Comparison of ENCODE assay signal across 12 mouse cellular contexts in the genomic region with DNA sequence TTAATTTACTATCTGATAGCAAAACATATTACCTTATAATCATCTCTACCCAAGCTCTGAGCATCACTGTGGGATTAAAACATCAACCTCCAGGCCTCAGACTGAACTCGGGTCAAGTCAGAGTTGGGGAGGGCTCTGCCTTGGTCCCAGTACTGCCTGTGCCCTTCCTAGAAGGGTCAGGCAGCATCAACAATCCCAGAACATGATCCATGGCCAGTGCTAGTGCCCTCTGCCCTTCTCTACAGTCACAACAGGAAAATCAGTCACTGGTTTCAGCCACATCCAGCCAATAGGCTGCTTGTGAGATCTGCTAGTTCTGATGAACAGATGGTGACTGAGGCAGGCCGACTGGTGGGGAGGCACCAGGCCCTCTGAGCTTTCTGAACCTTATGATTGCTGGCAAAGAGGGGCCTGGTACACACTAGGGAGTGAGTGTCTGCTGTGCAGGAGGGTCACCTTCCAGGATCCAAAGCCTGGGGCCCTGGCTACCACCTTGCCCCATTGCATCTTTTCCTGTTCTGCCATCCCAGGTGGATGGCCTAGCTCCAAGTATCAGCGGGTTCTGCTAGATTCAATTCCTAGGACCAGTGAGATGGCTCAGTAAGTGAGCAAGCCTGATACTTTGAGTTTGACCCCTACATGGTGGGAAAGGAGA.
DNase-seq lines count a peak whose midpoint lies in the region; ATAC-seq and TF ChIP-seq lines count a peak whose summit lies in the region.
"Had no signal": no experiment of that assay in that cellular context is flagged by ENCODE, and none has a peak within 500 bp of the region (broad histone marks: within the 10 kb centered on the region; RNA-seq: fewer than 3 reads in every experiment).

No protein-coding gene starts in this region.

- H3K36me3 ChIP-seq in midbrain, postnatal 0 days (ENCODE audit: insufficient read depth, low read length) = no peaks in the 10 kb centered on the region
- H3K36me3 ChIP-seq in midbrain, embryonic 10.5 days = no peaks in the 10 kb centered on the region
- H3K36me3 ChIP-seq: midbrain, embryonic 12.5 days had no signal

- H3K4me1 ChIP-seq in midbrain, postnatal 0 days (ENCODE audit: insufficient read depth, low read length) = no peaks in the 10 kb centered on the region
- H3K4me1 ChIP-seq in midbrain, embryonic 10.5 days = 0 out of 2 replicates have a peak, but pooled peaks cover 6% of the 10 kb centered on the region
- H3K4me1 ChIP-seq: midbrain, embryonic 12.5 days had no signal

- H3K4me2 ChIP-seq in midbrain, postnatal 0 days (ENCODE audit: low read depth, low read length, poor library complexity, severe bottlenecking) = no peak overlapping the region
- H3K4me2 ChIP-seq: liver, embryonic 11.5 days; midbrain, embryonic 12.5 days had no signal

- 71% methylated on average over 3 of the region's 3 CpGs for WGBS in midbrain, postnatal 0 days
- 79% methylated on average over 3 of the region's 3 CpGs for WGBS in midbrain, embryonic 10.5 days

- no peak for TF ChIP-seq CTCF in midbrain, postnatal 0 days (IDR thresholded peaks at IDR 0.05)

- H3K9ac ChIP-seq in midbrain, postnatal 0 days (replicated peaks; ENCODE audit: low read length, poor library complexity, severe bottlenecking) = no peak overlapping the region
- H3K9ac ChIP-seq: midbrain, embryonic 12.5 days had no signal

- no peak overlapping the region for H3K4me3 ChIP-seq in midbrain, postnatal 0 days (ENCODE audit: low read depth, low read length)
- no peak overlapping the region for H3K4me3 ChIP-seq in midbrain, embryonic 10.5 days
- H3K4me3 ChIP-seq: midbrain, embryonic 12.5 days had no signal

- H3K9me3 ChIP-seq in midbrain, postnatal 0 days (ENCODE audit: low read length) = no peaks in the 10 kb centered on the region
- H3K9me3 ChIP-seq in midbrain, embryonic 10.5 days (replicated peaks) = no peaks in the 10 kb centered on the region; the same call in 1 of the 2 replicates
- H3K9me3 ChIP-seq: midbrain, embryonic 12.5 days had no signal

- H3K27ac ChIP-seq in midbrain, postnatal 0 days (ENCODE audit: low read depth, low read length) = no peak overlapping the region
- H3K27ac ChIP-seq in midbrain, embryonic 10.5 days (replicated peaks) = no peak overlapping the region
- H3K27ac ChIP-seq: midbrain, embryonic 12.5 days had no signal

- peak; percentile 58 for DNase-seq in heart, adult 11 months
- DNase-seq in heart, adult 8-10 months (ENCODE audit: low spot score) = no peak
- DNase-seq in midbrain, postnatal 0 days (ENCODE audit: low spot score) = peak; percentile 51
- DNase-seq in midbrain, embryonic 10.5 days (ENCODE audit: low spot score) = no peak
- DNase-seq in embryo, embryonic 10.5 days (ENCODE audit: low spot score) = peak; percentile 54
- peak; percentile 8 for DNase-seq in yolk sac, embryonic 10.5 days (ENCODE audit: low spot score)
- DNase-seq in lung, postnatal 25 days (ENCODE audit: low spot score) = no peak
- DNase-seq in adrenal gland, adult 8-10 months = no peak
- DNase-seq: right cerebral cortex, postnatal 4 days had no signal

- ATAC-seq in midbrain, postnatal 0 days (ENCODE audit: low FRiP score) = no peak

- H3K27me3 ChIP-seq in midbrain, postnatal 0 days (ENCODE audit: insufficient read depth, low read length) = no peaks in the 10 kb centered on the region
- H3K27me3 ChIP-seq in midbrain, embryonic 10.5 days (ENCODE audit: low read depth, poor library complexity, severe bottlenecking) = no peaks in the 10 kb centered on the region
- H3K27me3 ChIP-seq: CH12.LX; midbrain, embryonic 12.5 days had no signal

Comparison
In these comparisons a context has a peak if more than half of its experiments do, and no peak if none do; other contexts are left out.
1. DNase-seq: peak in heart, adult 11 months (single experiment), midbrain, postnatal 0 days (single experiment), embryo, embryonic 10.5 days (single experiment) and yolk sac, embryonic 10.5 days (single experiment); none in heart, adult 8-10 months (single experiment), midbrain, embryonic 10.5 days (single experiment), lung, postnatal 25 days (single experiment) and adrenal gland, adult 8-10 months (single experiment).